Mouse (Mus musculus) heart, embryonic 10.5 days (tissue): Measurements from ENCODE around the gene Nadsyn1. TPM values are rescaled to one million over a fixed set of nuclear protein-coding genes. Genes with fewer than 3 reads are reported as not detected.

Experiments
- DNase-seq: peaks from one replicate; pipeline ENCODE4 v3.0.0-alpha.2; 2017; ENCODE audit warnings: low spot score
- H3K27ac ChIP-seq: fragments of 300-500 bp; sonication (generic); 2 replicates; pipeline ENCODE4 v1.5.1; 2016; ENCODE audit warnings: mild to moderate bottlenecking
- H3K27me3 ChIP-seq: fragments of 300-500 bp; sonication (generic); 2 replicates; pipeline ENCODE4 v1.6.1; 2016; ENCODE audit warnings: mild to moderate bottlenecking; ENCODE audit not compliant: poor library complexity, insufficient read depth, severe bottlenecking
- H3K36me3 ChIP-seq: fragments of 300-500 bp; sonication (generic); 2 replicates; pipeline ENCODE4 v1.6.1; 2016; ENCODE audit warnings: mild to moderate bottlenecking, moderate library complexity
- H3K4me1 ChIP-seq: fragments of 300-500 bp; sonication (generic); 2 replicates; pipeline ENCODE4 v1.6.1; 2016; ENCODE audit warnings: mild to moderate bottlenecking
- H3K4me3 ChIP-seq: fragments of 300-500 bp; sonication (generic); 2 replicates; pipeline ENCODE4 v1.5.1; 2016; ENCODE audit warnings: mild to moderate bottlenecking, moderate library complexity
- H3K9me3 ChIP-seq: fragments of 300-500 bp; sonication (generic); 2 replicates; pipeline ENCODE4 v1.6.1; 2016; ENCODE audit warnings: mild to moderate bottlenecking, moderate library complexity
- WGBS: fragments of 180-500 bp; shearing (Covaris S2); methylation state at CpG from one replicate; pipeline ENCODE4 v1.1.7; 2016; 5-methylcytosine and 5-hydroxymethylcytosine counted together
- polyA plus RNA-seq: library from polyadenylated mRNA; unstranded; fragments of >200 nt; fragmentation: Nextera tagmentation; extraction: Ambion mirVana; gene quantifications from 2 replicates; pipeline ENCODE4 v1.2.1, GENCODE M21; 2016

The Nadsyn1 gene
- polyA plus RNA-seq, 1 experiment from 2014 or later: 8.2 TPM

DNA sequence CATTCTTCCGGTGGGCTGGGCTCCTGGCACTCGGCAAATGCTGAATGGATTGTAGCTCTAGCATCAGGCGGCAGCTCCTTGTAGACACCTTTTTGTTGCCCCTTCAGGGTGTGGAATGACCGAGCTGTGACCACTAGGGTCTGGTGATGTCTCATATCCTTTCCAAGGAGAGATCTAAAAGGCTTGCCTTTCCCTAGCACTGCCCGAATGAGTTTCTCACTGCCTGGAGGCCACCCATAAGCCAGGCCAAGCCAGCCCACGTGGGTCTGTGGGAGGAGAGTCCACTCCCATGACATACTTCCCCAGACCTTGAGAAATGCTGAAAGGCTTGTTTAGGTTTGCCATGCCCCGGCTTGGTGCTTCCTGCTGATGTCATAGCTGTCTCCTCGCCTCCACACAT is 9.5 kb upstream of the Nadsyn1 start:
- no peaks in the 10 kb centered on the region for H3K27me3 ChIP-seq
- H3K27ac ChIP-seq: no peak overlapping the region
- H3K9me3 ChIP-seq: no peaks in the 10 kb centered on the region
- DNase-seq: no peak
- peaks cover 32% of the 10 kb centered on the region for H3K4me1 ChIP-seq
- 84% methylated on average over 8 of the region's 8 CpGs for WGBS
- H3K4me3 ChIP-seq: no peak overlapping the region
- H3K36me3 ChIP-seq: peaks cover 19% of the 10 kb centered on the region; the same call in 1 of the 2 replicates

DNA sequence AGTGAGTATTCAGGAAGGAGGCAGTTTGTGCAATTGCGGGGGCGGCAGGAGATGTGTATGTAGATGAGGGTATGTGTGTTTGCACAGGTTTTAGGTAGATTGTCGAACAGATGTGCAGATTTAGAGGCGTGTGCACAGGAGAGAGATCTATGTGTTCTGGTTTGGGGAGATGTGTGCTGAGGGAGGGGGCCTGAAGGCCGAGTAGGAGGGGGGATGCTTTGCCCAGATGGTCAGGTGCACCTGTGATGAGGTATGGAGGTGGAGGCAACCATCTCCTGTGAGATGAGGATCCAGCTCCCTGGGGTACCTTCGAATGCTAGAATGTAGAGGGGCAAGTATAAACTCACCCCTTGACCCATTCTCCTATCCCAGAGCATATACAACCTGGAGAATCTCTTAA is 7.8 kb upstream of the Nadsyn1 start:
- Histone ChIP-seq H3K9me3 (no peaks in the 10 kb centered on the region), H3K4me1 (peaks cover 32% of the 10 kb centered on the region), H3K4me3 (peak overlapping the region; percentile 76), H3K36me3 (peaks cover 11% of the 10 kb centered on the region; the same call in 1 of the 2 replicates), H3K27me3 (no peaks in the 10 kb centered on the region), H3K27ac (peak overlapping the region; percentile 92)
- DNase-seq: no peak
- 15% methylated on average over 6 of the region's 6 CpGs for WGBS

DNA sequence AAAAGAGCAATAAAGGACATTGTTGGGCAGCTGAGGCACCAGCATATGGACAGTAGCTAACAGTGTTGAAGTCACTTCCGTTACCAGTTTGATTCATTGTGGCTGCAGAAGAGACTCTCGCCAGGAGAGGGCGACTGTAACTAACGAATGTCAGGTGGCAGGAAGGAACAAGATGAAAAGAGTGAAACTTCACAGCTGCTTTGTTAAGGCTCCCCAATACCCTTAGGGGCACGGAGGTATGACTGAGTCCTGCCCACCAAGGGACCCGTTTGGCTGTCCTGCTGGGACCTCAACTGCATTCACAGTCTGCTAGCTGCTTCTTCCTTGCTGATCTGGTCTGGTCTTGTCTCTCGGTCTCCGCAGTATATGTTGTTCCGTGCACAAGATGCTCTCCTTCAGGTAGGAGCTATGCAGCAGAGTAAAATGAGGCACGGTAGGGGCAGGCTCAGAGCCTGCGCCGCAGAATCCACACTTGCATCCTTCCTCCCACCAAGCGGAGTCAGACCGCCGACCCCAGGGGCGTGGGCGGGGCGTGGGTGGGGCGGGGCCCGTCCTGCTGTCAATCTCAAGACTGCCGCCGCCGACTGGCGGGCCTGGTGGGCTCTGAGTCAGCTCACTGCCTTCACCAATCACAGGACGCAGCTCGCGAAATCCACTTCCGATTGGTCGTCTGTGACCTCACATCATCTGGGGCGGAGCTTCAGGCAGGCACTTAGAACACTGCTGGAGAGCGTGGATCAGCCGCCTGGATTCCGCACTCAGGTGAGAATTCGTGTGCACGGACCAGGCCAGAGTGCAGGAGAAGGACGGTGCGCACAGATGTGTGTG is 7.1 kb upstream of the Nadsyn1 start:
- Histone ChIP-seq H3K4me3 (peak overlapping the region; percentile 76), H3K9me3 (no peaks in the 10 kb centered on the region), H3K4me1 (peaks cover 27% of the 10 kb centered on the region), H3K36me3 (peaks cover 11% of the 10 kb centered on the region; the same call in 1 of the 2 replicates), H3K27me3 (no peaks in the 10 kb centered on the region), H3K27ac (peak overlapping the region; percentile 92)
- DNase-seq: peak; percentile 99
- WGBS: 1% methylated on average over 37 of the region's 37 CpGs

DNA sequence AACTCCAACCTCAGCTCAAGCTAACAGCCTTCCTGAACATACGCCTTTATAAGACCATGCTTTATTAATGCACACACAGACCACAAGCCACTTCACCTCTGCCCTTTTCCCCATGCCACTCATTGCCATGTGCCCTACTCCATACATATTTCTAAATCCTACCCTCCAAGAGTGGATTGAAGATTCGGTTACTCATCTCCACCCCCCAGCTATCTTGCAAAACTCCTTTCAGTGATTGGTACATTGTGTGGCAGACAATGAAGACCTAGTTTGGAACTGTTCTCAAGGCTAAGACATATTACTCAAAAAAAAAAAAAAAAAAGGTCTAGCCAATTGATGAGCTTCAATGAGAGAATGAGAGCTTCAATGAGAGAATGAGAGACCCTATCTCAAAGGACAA is 4.3 kb upstream of the Nadsyn1 start:
- DNase-seq: no peak
- Histone ChIP-seq H3K4me3 (no peak overlapping the region), H3K36me3 (0 out of 2 replicates have a peak, but pooled peaks cover under 1% of the 10 kb centered on the region), H3K9me3 (no peaks in the 10 kb centered on the region), H3K4me1 (peaks cover 18% of the 10 kb centered on the region), H3K27me3 (no peaks in the 10 kb centered on the region), H3K27ac (no peak overlapping the region)
- 92% methylated on average over 2 of the region's 2 CpGs for WGBS

DNA sequence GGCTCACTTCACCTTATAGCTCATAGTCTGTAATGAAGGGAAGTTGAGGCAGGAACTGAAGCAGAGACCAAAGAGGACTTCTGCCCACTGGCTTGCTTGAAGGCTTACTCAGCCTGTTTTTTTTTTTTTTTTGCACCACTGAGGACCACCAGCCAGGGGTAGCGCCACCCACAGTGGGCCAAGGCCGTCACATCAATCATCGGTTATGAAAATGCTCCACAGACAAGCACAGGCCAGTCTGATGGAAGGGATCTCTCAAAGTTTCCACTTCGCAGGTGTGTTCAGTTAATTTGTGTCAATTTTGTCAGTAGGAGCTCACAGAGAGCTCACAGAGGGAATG is 587 bp upstream of the Nadsyn1 start:
- H3K27me3 ChIP-seq: no peaks in the 10 kb centered on the region
- WGBS: 79% methylated on average over 4 of the region's 4 CpGs
- H3K4me1 ChIP-seq: peaks cover 14% of the 10 kb centered on the region
- H3K27ac ChIP-seq: peak overlapping the region; percentile 91
- peaks cover 10% of the 10 kb centered on the region for H3K36me3 ChIP-seq
- H3K4me3 ChIP-seq: peak overlapping the region; percentile 72
- DNase-seq: no peak
- no peaks in the 10 kb centered on the region for H3K9me3 ChIP-seq

DNA sequence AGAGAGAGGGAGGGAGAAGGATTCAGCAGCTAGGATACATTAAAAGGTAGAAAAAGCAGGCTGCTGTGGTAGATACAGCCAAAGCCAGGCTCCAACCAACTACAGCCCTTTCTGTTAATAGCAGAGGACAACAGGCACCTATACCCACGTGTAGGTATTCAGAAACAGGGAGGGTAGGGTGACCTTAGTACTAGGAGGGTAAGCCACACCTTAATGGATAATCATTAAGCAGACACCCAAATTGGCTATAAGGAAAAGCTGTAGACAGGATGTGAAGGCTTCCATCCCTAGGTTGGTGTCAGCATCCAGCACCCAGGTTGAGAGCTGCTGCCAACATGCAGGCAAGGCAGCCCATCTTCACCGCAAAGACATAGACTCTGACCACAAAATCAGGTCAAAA is 1.4 kb downstream of the Nadsyn1 start:
- no peaks in the 10 kb centered on the region for H3K9me3 ChIP-seq
- H3K4me1 ChIP-seq: peaks cover 14% of the 10 kb centered on the region
- peaks cover 22% of the 10 kb centered on the region for H3K36me3 ChIP-seq
- no peak overlapping the region for H3K27ac ChIP-seq
- H3K4me3 ChIP-seq: no peak overlapping the region
- WGBS: 82% methylated on average over 2 of the region's 2 CpGs
- H3K27me3 ChIP-seq: no peaks in the 10 kb centered on the region
- no peak for DNase-seq

DNA sequence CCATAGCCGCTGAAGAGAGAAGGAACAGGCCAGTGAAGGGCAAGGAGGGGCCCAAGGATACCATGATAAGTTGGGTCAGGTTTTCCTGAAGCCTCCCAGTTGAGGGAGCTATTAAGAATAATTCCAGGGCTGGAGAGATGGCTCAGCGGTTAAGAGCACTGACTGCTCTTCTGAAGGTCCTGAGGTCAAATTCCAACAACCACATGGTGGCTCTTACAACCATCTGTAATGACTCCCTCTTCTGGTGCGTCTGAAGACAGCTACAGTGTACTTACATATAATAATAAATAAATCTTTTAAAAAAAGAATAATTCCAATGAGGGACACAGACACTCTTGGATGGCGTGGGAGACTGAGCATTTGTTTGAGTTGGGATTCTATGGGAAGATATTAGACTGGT is 3.4 kb downstream of the Nadsyn1 start:
- Histone ChIP-seq H3K27ac (no peak overlapping the region), H3K27me3 (no peaks in the 10 kb centered on the region), H3K4me1 (peaks cover 14% of the 10 kb centered on the region), H3K9me3 (no peaks in the 10 kb centered on the region), H3K4me3 (no peak overlapping the region), H3K36me3 (peaks cover 42% of the 10 kb centered on the region)
- 74% methylated on average over 4 of the region's 4 CpGs for WGBS
- no peak for DNase-seq

DNA sequence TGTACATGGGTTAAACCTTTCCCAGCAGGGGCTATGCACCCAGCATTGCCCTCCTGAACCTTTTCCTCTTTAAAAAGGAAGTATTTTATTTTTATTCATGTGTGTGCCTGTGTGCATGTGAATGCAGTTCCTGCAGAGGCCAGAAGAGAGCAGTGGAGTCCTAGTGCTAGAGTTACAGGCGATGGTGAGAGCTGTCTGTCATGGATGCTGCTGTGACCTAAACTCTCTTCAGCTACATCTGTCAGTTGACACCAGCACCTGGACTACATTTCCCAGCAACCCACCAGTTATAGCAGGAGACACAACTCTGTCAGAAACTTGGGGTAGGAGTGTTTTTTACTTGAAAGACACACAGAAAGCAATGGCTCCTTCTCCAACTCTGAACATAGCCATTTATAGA is 13.7 kb downstream of the Nadsyn1 start:
- DNase-seq: no peak
- H3K27ac ChIP-seq: no peak overlapping the region
- 52% methylated on average over 1 of the region's 1 CpGs for WGBS
- no peaks in the 10 kb centered on the region for H3K4me1 ChIP-seq
- no peak overlapping the region for H3K4me3 ChIP-seq
- H3K36me3 ChIP-seq: peaks cover 92% of the 10 kb centered on the region
- H3K27me3 ChIP-seq: no peaks in the 10 kb centered on the region
- H3K9me3 ChIP-seq: no peaks in the 10 kb centered on the region

DNA sequence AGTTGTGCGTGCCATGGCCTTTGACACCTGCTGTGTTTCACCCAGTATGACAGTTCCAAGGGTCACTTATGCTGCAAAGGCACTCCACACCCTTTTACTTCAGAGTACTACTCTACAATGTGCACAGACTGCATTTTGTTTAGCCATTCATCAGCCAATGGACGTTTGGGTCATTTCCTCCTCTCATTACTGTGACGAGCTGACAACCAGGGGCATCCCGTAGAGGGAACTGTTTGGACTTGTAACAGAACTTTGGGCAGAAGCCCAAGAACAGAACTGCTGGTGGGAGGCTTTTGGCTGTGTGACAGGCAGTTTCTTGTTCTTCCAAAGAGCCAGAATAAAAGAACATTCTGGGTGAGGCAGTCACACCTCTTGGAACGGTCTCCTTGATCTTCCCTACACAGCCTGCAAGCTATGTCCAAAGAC is 17.4 kb downstream of the Nadsyn1 start:
- 79% methylated on average over 5 of the region's 5 CpGs for WGBS

DNA sequence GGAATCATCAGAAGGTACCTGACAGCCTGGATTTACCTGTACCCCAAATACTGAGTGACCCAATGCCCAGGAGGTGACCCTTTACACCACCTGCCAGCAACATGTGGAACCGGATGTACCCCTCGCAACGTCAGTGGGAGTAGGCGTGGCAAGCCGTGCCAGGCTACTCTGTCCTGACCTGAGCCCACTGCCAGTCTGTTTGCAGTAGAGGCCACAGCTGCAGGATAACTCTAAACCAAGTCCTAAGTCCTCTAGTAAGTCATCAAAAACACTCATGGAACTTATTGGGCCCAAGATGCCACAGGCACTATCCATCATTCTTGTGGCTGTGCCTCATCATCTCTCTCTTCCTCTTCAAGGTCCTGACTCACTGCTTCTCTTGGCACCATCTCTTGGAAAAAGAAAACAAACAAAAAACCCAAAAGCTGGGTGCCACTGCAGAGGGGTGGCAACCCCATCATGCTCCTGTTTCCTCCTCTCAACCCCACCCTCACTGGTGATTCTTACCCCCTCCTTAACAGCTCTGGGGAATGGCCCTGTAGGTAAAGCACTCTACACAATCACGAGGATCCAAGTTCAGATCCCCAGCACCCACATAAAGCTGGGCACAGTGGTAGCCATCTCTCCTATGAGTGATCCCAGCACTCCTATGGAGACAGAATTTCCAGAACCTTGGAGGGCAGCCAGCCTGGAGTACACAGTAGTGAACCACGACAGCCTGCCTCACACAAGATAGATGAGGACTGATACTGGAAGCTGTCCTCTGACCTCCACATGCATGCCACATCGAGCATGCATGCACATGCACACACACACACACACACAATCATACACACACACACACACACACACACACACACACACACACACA is 21.2 kb downstream of the Nadsyn1 start:
- peaks cover 90% of the 10 kb centered on the region for H3K36me3 ChIP-seq
- no peak overlapping the region for H3K27ac ChIP-seq
- 87% methylated on average over 8 of the region's 8 CpGs for WGBS
- no peak for DNase-seq
- H3K4me3 ChIP-seq: no peak overlapping the region
- no peaks in the 10 kb centered on the region for H3K27me3 ChIP-seq
- no peaks in the 10 kb centered on the region for H3K9me3 ChIP-seq
- H3K4me1 ChIP-seq: no peaks in the 10 kb centered on the region

More for the DNA sequence above, 17.4 kb downstream of the Nadsyn1 start:
- Histone ChIP-seq H3K4me1 (no peaks in the 10 kb centered on the region), H3K9me3 (no peaks in the 10 kb centered on the region), H3K36me3 (peaks cover 91% of the 10 kb centered on the region), H3K27ac (no peak overlapping the region), H3K27me3 (no peaks in the 10 kb centered on the region), H3K4me3 (no peak overlapping the region)
- no peak for DNase-seq

DNA sequence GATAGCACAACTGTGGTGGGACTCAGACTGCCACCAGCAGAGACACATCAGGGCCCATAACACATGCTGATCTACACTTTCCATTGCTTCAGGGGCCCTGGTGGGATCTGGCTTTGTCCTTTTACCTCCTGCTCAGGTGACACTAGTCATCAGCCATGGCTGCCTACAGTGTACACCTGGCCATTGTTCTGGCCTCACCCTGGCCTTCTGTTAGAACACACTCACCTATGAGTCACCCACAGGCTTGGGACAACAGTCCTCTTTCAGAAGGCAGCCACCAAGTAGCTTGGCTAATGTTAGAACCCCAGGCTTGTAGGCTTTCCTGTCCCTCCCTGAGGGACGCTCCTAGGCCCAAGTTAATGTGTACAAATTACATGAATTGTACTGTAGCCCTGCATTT is 21.9 kb downstream of the Nadsyn1 start:
- peaks cover 90% of the 10 kb centered on the region for H3K36me3 ChIP-seq
- no peak for DNase-seq
- H3K4me1 ChIP-seq: no peaks in the 10 kb centered on the region
- no peaks in the 10 kb centered on the region for H3K27me3 ChIP-seq
- no peaks in the 10 kb centered on the region for H3K9me3 ChIP-seq
- H3K4me3 ChIP-seq: no peak overlapping the region
- H3K27ac ChIP-seq: no peak overlapping the region
- WGBS: 86% methylated on average over 1 of the region's 1 CpGs

DNA sequence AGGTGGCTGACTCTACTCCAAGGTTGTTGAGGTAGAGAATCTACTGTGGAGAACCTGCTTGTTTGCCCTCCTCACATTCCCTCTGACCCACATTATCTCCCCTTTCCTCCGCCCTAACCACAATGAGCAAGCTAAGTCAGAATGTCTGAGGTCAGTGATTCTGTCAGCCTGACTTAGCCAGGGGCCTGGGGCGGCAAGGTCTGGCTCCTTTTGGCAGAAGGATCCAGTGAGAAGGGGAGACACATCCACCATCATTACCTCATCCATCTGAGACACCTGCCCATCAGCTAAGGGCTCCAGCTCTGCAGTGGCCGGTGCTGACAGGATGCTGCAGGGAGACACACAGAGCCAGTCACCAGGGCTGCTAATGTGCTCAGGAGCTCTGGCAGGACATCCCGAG is 23.9 kb downstream of the Nadsyn1 start:
- Histone ChIP-seq H3K36me3 (peaks cover 87% of the 10 kb centered on the region), H3K4me3 (no peak overlapping the region), H3K27me3 (no peaks in the 10 kb centered on the region), H3K9me3 (no peaks in the 10 kb centered on the region), H3K27ac (no peak overlapping the region), H3K4me1 (no peaks in the 10 kb centered on the region)
- WGBS: 85% methylated on average over 4 of the region's 4 CpGs
- DNase-seq: no peak

DNA sequence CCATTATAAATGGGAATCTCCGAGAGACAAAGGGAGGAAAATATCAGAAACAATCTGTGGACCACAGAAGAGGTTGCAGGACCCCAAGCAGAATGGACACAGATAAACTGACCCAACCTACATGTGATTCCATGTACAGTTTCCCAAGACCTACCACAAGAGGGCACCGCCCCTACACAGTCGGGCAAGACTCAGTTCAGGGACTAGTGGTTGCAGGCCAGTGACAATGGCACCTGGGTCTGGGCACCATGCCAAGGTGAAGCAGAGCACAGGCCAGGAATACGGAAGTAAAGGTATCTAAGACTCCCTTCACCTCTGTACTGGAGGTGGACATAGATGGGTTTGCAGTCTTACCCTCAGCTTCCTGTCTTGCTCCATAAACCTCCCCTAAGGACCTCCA is 29.5 kb downstream of the Nadsyn1 start:
- Histone ChIP-seq H3K9me3 (no peaks in the 10 kb centered on the region), H3K27ac (no peak overlapping the region), H3K36me3 (peaks cover 32% of the 10 kb centered on the region), H3K27me3 (no peaks in the 10 kb centered on the region), H3K4me3 (no peak overlapping the region), H3K4me1 (no peaks in the 10 kb centered on the region)
- DNase-seq: no peak
- WGBS: 65% methylated on average over 4 of the region's 4 CpGs
